Mouse (Mus musculus) C2C12 (cell line): ENCODE measurements around the gene Atxn7l1.

Experiments used
- CEBPB ChIP-seq: IDR thresholded peaks from one replicate; pipeline ENCODE4 v1.6.1; 2011; ENCODE audit warnings: low read depth, mild to moderate bottlenecking, control low read depth, moderate library complexity
- CTCF ChIP-seq: IDR thresholded peaks from one replicate; pipeline ENCODE4 v1.5.1; 2011; ENCODE audit not compliant: control insufficient read depth, insufficient read depth, insufficient read length
- FOSL1 ChIP-seq: IDR thresholded peaks from one replicate; pipeline ENCODE4 v1.8.0; 2011; ENCODE audit warnings: mild to moderate bottlenecking, low read length; ENCODE audit not compliant: poor library complexity, insufficient read depth, severe bottlenecking
- MAX ChIP-seq: IDR thresholded peaks from one replicate; pipeline ENCODE4 v1.6.1; 2011; ENCODE audit warnings: mild to moderate bottlenecking, control low read depth
- MYOD1 ChIP-seq: IDR thresholded peaks from one replicate; pipeline ENCODE4 v1.6.1; 2011; ENCODE audit warnings: low read depth; ENCODE audit not compliant: control insufficient read depth, insufficient read length
- MYOG ChIP-seq: IDR thresholded peaks from one replicate; pipeline ENCODE4 v1.6.1; 2011; ENCODE audit not compliant: control insufficient read depth, insufficient read length; ENCODE audit errors: extremely low read depth
- USF1 ChIP-seq: IDR thresholded peaks from one replicate; pipeline ENCODE4 v1.6.1; 2011; ENCODE audit warnings: low read depth, mild to moderate bottlenecking, control low read depth, moderate library complexity

- TF ChIP-seq CTCF, result no peak
- no peak for TF ChIP-seq FOSL1
- TF ChIP-seq MYOD1, result no peak
- no peak for TF ChIP-seq MAX
- TF ChIP-seq MYOG, result no peak
- TF ChIP-seq CEBPB, result no peak
- no peak for TF ChIP-seq USF1
Measured at GRCm38 (mm10) chr12:33154732-33155131, 7.2 kb downstream of the Atxn7l1 start.
